Mouse (Mus musculus) ES-Bruce4 (cell line): Measurements from ENCODE around the gene Dpf2. TPM values are rescaled to one million over a fixed set of nuclear protein-coding genes. Genes with fewer than 3 reads are reported as not detected.

ENCODE experiments used
- H3K27ac ChIP-seq: 2 replicates; pipeline ENCODE4 v1.5.1; 2012; ENCODE audit warnings: low read length, inconsistent platforms; ENCODE audit not compliant: insufficient read depth
- H3K27me3 ChIP-seq: 2 replicates; pipeline ENCODE4 v1.6.1; 2012; ENCODE audit warnings: mild to moderate bottlenecking, low read length, inconsistent platforms; ENCODE audit not compliant: control insufficient read depth, poor library complexity, insufficient read depth, severe bottlenecking
- H3K36me3 ChIP-seq: 2 replicates; pipeline ENCODE4 v1.6.1; 2012; ENCODE audit warnings: inconsistent platforms, mild to moderate bottlenecking, low read length, moderate library complexity; ENCODE audit not compliant: control insufficient read depth, poor library complexity, insufficient read depth, severe bottlenecking
- H3K4me1 ChIP-seq: one replicate; pipeline ENCODE4 v1.8.1; 2011; ENCODE audit warnings: low read length; ENCODE audit not compliant: control insufficient read depth, insufficient read depth
- H3K4me3 ChIP-seq: 2 replicates; pipeline ENCODE4 v1.5.1; 2011; ENCODE audit warnings: low read depth, mild to moderate bottlenecking, low read length
- H3K9ac ChIP-seq: 2 replicates; pipeline ENCODE4 v1.6.1; 2012; ENCODE audit warnings: low read depth, mild to moderate bottlenecking, inconsistent platforms; ENCODE audit not compliant: poor library complexity, severe bottlenecking
- H3K9me3 ChIP-seq: replicated peaks from 2 replicates; pipeline ENCODE4 v1.6.1; 2012; ENCODE audit warnings: mild to moderate bottlenecking, low read length, inconsistent platforms; ENCODE audit not compliant: control insufficient read depth, poor library complexity, insufficient read depth, severe bottlenecking
- CTCF ChIP-seq: IDR thresholded peaks from one replicate; pipeline ENCODE4 v1.8.1; 2011; ENCODE audit warnings: low read depth, low read length
- EP300 ChIP-seq: IDR thresholded peaks from 2 replicates; pipeline ENCODE4 v1.6.1; 2011; ENCODE audit warnings: low read depth, low read length; ENCODE audit not compliant: insufficient read depth
- POLR2A ChIP-seq: IDR thresholded peaks from one replicate; pipeline ENCODE4 v1.8.1; 2011; ENCODE audit warnings: low read length; ENCODE audit not compliant: insufficient read depth
- polyA plus RNA-seq: library from polyadenylated mRNA; stranded (reverse); fragments of >200 nt; gene quantifications from 2 replicates; pipeline ENCODE4 v1.2.4, GENCODE M21; 2011; ENCODE audit warnings: low read depth; ENCODE audit not compliant: missing spikeins, insufficient read depth, insufficient read length

Dpf2 gene
- polyA plus RNA-seq, 1 experiment = 137 TPM

- no peak overlapping the region for H3K4me3 ChIP-seq
- no peaks in the 10 kb centered on the region for H3K9me3 ChIP-seq
- no peaks in the 10 kb centered on the region for H3K4me1 ChIP-seq
- no peaks in the 10 kb centered on the region for H3K27me3 ChIP-seq
- H3K27ac ChIP-seq = no peak overlapping the region
- H3K9ac ChIP-seq = no peak overlapping the region
- TF ChIP-seq EP300 = no peak
- no peak for TF ChIP-seq CTCF
- no peak for TF ChIP-seq POLR2A
- H3K36me3 ChIP-seq = peaks cover 45% of the 10 kb centered on the region
Measured at GRCm38 (mm10) chr19:5945027-5945426, 32.2 kb upstream of the Dpf2 start.

- H3K4me1 ChIP-seq = no peaks in the 10 kb centered on the region
- no peak overlapping the region for H3K4me3 ChIP-seq
- TF ChIP-seq EP300 = no peak
- no peak for TF ChIP-seq POLR2A
- TF ChIP-seq CTCF = no peak
- peaks cover 40% of the 10 kb centered on the region for H3K36me3 ChIP-seq
- no peak overlapping the region for H3K27ac ChIP-seq
- no peak overlapping the region for H3K9ac ChIP-seq
- no peaks in the 10 kb centered on the region for H3K9me3 ChIP-seq
- H3K27me3 ChIP-seq = no peaks in the 10 kb centered on the region
Measured at GRCm38 (mm10) chr19:5944145-5944544, 31.3 kb upstream of the Dpf2 start.

- H3K4me1 ChIP-seq = no peaks in the 10 kb centered on the region
- TF ChIP-seq EP300 (no peak), POLR2A (no peak), CTCF (no peak)
- H3K9ac ChIP-seq = no peak overlapping the region
- no peaks in the 10 kb centered on the region for H3K9me3 ChIP-seq
- no peak overlapping the region for H3K27ac ChIP-seq
- no peaks in the 10 kb centered on the region for H3K27me3 ChIP-seq
- H3K36me3 ChIP-seq = peaks cover 34% of the 10 kb centered on the region
- no peak overlapping the region for H3K4me3 ChIP-seq
Measured at GRCm38 (mm10) chr19:5943404-5943803, 30.6 kb upstream of the Dpf2 start.

GRCm38 (mm10) chr19:5942581-5942980 lies 29.8 kb upstream of the Dpf2 start:
- H3K9ac ChIP-seq = no peak overlapping the region
- peaks cover 30% of the 10 kb centered on the region for H3K36me3 ChIP-seq
- no peak overlapping the region for H3K27ac ChIP-seq
- no peak overlapping the region for H3K4me3 ChIP-seq
- H3K4me1 ChIP-seq = no peaks in the 10 kb centered on the region
- no peaks in the 10 kb centered on the region for H3K27me3 ChIP-seq
- TF ChIP-seq CTCF (no peak), POLR2A (no peak), EP300 (no peak)
- no peaks in the 10 kb centered on the region for H3K9me3 ChIP-seq

- no peak overlapping the region for H3K9ac ChIP-seq
- no peaks in the 10 kb centered on the region for H3K4me1 ChIP-seq
- H3K27ac ChIP-seq = no peak overlapping the region
- no peaks in the 10 kb centered on the region for H3K27me3 ChIP-seq
- peaks cover 16% of the 10 kb centered on the region for H3K36me3 ChIP-seq
- TF ChIP-seq EP300 (no peak), POLR2A (no peak), CTCF (no peak)
- no peak overlapping the region for H3K4me3 ChIP-seq
- no peaks in the 10 kb centered on the region for H3K9me3 ChIP-seq
Measured at GRCm38 (mm10) chr19:5940656-5941055, 27.8 kb upstream of the Dpf2 start.

- Histone ChIP-seq H3K9ac (no peak overlapping the region), H3K36me3 (peaks cover 16% of the 10 kb centered on the region)
- no peak for TF ChIP-seq POLR2A
Measured at GRCm38 (mm10) chr19:5940173-5940572, 27.4 kb upstream of the Dpf2 start.

GRCm38 (mm10) chr19:5939715-5940114 lies 26.9 kb upstream of the Dpf2 start:
- H3K27me3 ChIP-seq = no peaks in the 10 kb centered on the region
- H3K36me3 ChIP-seq = peaks cover 16% of the 10 kb centered on the region
- no peak overlapping the region for H3K4me3 ChIP-seq
- TF ChIP-seq EP300 (no peak), CTCF (no peak), POLR2A (no peak)
- no peaks in the 10 kb centered on the region for H3K4me1 ChIP-seq
- no peak overlapping the region for H3K27ac ChIP-seq
- no peaks in the 10 kb centered on the region for H3K9me3 ChIP-seq
- no peak overlapping the region for H3K9ac ChIP-seq

More at GRCm38 (mm10) chr19:5940173-5940572, 27.4 kb upstream of the Dpf2 start:
- no peak overlapping the region for H3K4me3 ChIP-seq
- no peak overlapping the region for H3K27ac ChIP-seq
- H3K4me1 ChIP-seq = no peaks in the 10 kb centered on the region
- H3K9me3 ChIP-seq = no peaks in the 10 kb centered on the region
- H3K27me3 ChIP-seq = no peaks in the 10 kb centered on the region
